Mouse (Mus musculus) left cerebral cortex, postnatal 25 days (tissue): ENCODE results near the gene Carmil1. TPM values are rescaled to one million over a fixed set of nuclear protein-coding genes. Genes with fewer than 3 reads are reported as not detected.
A peak's percentile ranks its signal among the peaks of the same experiment; 100 is the strongest.

Experiments used
- DNase-seq, 2 experiments: peaks; one replicate each; pipeline ENCODE4 v3.0.0; 2022; ENCODE audit warnings: low spot score in 2 of 2, mixed read lengths in 1 of 2
- intact Hi-C: fragments of 180-260 bp; cut with DNase I; formaldehyde crosslinking; loops from one replicate; pipeline ENCODE4 v1.15.1; 2025
- total RNA-seq, 2 experiments: library from RNA; stranded (reverse); gene quantifications; 2 replicates each; pipeline ENCODE4 v1.2.3; 2021

Gene Carmil1
- total RNA-seq, 2 experiments from 2014 or later = 27.4 to 37.2 TPM

DNA sequence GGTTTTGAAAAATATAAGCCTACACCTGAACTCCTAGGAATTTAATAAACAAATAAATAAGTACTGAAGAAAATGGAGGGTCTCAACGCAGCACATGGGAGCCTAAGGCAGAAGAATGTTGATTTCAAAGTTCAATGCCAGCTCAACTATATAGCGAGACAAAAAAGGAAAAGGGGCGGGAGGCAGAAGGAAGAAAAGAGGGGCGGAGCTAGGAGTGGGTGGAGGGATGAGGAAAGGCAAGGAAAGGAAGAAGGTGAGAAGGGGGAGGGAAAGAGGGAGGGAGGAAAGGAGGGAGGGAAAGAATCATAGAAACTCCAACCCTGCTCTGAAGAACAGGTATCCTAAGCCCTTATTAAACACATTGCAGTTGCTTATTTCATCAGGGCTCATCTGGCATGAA, 119.5 kb downstream of the Carmil1 start:
- DNase-seq = no peak
- intact Hi-C loops = no loop called here

DNA sequence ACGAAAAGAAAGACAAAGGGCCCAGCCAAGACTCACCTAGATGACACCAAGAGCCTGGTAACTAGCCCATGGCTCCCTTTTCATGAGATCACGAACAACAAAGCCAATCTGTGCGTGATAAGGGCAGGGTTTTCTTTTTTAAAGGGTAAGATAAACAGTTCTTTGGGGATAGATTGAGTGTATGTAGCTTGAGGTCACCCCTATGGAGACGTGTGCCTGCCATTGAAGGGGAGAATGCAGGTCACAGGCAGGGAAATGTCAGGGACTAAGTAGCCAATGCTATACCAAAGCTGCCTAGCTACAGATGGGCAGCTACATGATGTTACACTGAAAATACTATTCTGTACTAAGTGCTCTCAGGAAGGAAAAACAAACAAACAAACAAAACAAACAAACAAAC, 120.6 kb downstream of the Carmil1 start:
- intact Hi-C loops = no loop called here
- no peak for DNase-seq

GRCm38 (mm10) chr13:24159190-24159965, 121.2 kb downstream of the Carmil1 start:
- intact Hi-C loops = no loop called here
- no peak for DNase-seq

DNA sequence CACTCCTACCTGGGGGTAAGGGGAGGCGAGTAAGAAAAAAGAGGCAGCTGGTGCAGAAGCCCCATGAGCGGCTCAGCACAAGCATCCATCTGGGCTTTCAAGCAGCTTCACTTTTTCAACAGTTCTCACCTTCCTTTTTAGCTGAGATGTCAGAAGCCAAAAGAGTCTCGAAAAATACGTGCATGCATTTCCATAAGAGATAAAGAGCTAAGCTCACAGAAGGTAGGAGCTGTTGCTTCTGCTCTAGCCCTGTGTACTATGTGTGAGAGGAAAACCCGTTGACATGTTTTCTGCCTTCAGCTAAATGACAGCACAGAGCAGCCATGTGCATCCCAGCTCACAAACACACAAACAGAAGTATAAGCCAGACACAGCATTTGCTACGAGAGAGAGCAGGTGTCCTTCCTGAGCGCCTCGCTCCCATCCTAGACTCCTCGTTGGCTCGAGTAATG, 123.0 kb downstream of the Carmil1 start:
- intact Hi-C loops = no loop called here
- DNase-seq = peak in 1 of 2 experiments; percentile 70

DNA sequence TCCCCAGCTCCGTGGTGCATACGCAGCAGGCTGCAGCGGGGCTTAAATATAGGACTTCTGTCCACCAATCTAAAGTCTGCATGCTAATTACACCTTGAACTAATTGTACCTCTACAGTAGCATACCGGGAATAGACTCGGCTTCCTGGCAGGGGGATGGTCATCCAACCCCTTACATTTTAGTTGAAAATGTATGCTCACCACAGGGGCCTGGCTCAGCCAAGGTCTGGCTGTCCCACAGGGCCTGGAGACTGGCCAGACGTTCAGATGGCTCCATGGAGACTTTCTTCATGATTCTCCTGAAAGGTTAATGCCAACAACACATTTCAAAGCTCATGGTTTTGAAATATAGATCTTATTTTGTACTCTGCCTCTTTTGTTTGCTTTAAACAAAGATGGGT, 125.4 kb downstream of the Carmil1 start:
- intact Hi-C loops = no loop called here
- no peak for DNase-seq

DNA sequence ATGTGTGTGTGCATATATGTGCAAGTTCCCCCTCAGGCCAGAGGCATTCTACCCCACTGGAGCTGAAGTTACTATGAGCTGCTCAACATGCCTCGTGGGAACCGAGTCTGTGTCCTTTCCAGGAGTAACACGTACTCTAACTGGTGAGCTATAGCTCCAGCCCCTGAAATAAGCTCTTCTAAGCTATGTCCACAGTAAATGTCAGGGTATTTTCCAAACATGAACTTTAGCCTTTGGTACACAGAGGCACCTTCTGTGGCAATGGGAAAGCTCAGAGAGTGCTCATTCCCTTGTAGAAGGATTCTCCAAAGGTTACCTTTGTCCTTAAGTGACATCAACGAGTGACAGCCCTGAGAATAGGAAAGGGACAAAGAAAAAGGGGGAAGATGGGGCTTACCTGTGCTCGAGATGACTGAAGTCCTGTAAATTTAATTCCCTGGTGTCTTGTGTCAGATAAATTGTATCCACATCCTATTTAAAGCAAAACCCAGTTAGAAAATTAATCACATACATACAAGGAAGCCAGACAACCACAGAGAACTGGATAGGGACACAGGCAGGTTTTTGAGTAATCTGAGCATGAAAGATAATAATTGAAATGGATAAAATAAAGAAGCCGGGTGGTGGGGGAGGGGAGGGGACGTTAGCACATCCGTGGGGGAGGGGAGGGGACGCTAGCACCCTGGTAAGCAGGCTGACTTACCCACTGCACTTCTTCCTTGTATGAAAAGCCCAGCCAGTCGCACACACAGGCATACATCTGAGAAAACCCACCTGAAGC, 126.1 kb downstream of the Carmil1 start:
- intact Hi-C loops = no loop called here
- no peak for DNase-seq

DNA sequence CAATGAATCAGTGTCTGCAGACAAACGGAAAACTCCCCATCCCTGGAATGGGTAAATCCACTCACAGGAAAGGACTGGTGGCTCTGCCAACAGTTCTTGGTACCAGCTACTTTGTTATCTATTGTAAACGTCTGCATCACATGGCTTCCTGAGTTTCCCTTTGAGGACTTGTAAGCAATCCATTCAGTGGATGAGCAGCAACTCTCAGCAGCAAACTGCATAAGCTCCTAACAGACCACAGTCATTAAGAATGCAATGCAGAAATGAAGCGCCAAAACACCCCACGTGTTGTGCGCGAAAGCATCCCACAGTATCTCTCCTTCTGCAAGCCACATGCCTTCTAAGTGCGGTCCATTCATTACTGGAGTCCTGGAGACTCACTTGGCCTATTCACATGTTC, 128.0 kb downstream of the Carmil1 start:
- intact Hi-C loops = no loop called here
- no peak for DNase-seq

- no peak for DNase-seq
- intact Hi-C loops = no loop called here
Measured at GRCm38 (mm10) chr13:24151335-24151734, 129.3 kb downstream of the Carmil1 start.

GRCm38 (mm10) chr13:24148549-24148948, 132.0 kb downstream of the Carmil1 start:
- no peak for DNase-seq
- intact Hi-C loops = no loop called here

- intact Hi-C loops = no loop called here
Measured at GRCm38 (mm10) chr13:24147006-24147405, 133.6 kb downstream of the Carmil1 start.

DNA sequence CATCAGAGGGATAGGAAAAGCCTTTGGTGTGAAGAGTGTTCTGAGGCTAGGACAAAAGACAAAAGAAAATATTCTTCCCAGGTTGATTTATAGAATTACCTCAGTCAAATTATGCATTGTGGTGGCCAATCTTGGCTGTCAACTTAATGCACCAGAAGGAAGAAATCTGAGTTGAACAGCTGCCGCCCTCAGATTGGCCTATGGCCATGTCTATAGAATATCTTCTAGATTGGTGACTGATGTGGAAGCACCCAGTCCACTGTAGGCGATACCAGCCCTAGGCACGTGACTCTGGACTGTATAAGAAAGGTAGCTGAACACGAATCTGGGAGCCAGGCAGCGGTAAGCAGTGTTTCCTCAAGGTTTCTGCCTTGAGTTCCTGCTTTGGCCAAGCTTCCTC, 134.1 kb downstream of the Carmil1 start:
- intact Hi-C loops = no loop called here
- DNase-seq = peak in 1 of 2 experiments; percentile 62

More at GRCm38 (mm10) chr13:24147006-24147405, 133.6 kb downstream of the Carmil1 start:
- DNase-seq = no peak

DNA sequence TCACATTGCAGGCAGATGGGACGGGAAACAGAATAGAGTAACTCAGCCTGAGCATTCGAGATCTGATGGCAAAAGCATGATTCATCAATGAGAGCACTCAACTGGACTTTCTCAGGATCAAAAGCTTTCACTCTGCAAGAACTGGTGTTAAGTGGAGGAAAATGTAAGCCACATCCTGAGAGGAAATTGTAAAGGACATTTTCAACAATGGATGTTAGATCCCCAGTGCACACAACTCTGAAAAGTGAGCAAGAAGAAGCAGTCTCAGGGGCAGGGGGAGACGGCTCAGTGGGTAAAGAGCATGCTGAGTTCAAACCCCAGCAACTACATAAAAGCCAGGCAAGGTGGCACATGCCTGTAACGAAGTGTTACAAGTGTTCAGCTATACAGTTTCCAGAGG, 135.7 kb downstream of the Carmil1 start:
- DNase-seq = no peak
- intact Hi-C loops = no loop called here

DNA sequence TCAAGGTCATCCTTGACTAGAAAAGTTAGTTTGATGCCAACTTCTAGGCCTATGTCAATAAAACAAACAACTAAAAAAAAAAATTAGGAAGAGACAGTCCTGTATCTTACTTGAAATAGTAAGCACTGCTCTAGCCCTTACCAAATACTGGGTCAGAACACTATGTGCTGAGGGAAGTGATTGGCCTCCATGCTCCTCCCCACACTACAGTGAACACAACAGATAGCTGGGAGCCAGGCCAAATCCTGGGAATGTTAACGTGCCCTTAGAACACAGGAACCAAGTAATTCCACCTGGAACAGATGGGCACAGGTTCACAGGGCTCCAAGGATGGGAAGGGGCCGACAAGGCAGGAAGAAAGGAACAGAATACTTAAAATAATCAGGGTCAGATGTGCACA, 136.5 kb downstream of the Carmil1 start:
- no peak for DNase-seq
- intact Hi-C loops = no loop called here

GRCm38 (mm10) chr13:24136836-24137235, 143.8 kb downstream of the Carmil1 start:
- no peak for DNase-seq
- intact Hi-C loops = no loop called here

DNA sequence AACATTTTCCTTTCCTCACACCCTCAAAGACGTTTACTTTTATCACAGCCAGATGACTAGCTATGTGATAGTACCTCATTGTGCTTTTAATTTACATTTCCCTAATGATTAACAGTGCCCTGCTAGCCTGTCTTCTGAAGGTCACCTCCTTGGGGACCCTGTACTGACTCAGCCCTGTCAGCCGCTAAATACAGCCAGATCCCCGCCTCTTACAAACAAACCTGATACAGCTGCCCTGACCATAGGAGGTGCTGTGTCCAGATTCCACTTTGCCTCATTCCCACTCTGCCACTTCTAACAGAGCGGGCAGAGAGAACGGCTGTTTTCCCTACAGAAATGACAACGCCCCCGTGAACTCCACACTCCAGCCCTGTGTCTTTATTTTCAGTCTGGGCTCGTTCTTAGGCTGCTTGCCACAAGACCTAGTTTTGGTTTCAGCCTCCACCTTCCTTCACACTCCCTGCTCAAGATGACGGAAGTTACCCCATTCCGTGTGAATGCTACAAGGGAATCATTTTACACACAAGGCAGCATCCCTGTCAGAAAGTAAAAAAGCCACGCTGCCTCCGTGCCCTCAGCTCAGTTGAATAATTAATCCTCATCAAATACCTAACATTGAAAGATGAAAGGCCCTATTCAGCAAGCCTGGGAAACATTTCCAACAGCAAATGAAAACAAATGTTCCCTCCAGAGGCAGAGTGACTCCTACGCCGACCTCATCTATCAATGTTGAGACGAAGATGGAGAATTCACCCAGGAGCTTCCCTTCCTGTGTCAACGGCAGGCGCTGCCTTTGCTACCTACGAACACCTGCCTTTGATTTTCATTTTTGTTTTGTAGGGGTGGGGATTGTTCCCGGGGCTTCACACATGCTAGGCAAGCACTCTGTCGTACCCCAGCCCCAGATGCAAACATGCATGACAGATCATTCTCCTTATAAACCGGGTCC, 145.0 kb downstream of the Carmil1 start:
- intact Hi-C loops = no loop called here
- DNase-seq = peak in 1 of 2 experiments; percentile 79

GRCm38 (mm10) chr13:24132866-24133265, 147.7 kb downstream of the Carmil1 start:
- intact Hi-C loops = no loop called here
- DNase-seq = no peak

GRCm38 (mm10) chr13:24131319-24131718, 149.3 kb downstream of the Carmil1 start:
- DNase-seq = no peak
- intact Hi-C loops = no loop called here

- intact Hi-C loops = no loop called here
- no peak for DNase-seq
Measured at GRCm38 (mm10) chr13:24130741-24131140, 149.9 kb downstream of the Carmil1 start.

- intact Hi-C loops = no loop called here
- DNase-seq = no peak
Measured at GRCm38 (mm10) chr13:24128731-24129130, 151.9 kb downstream of the Carmil1 start.

- DNase-seq = no peak
- intact Hi-C loops = no loop called here
Measured at GRCm38 (mm10) chr13:24125865-24126264, 154.7 kb downstream of the Carmil1 start.
